Mouse (Mus musculus) right cerebral cortex, postnatal 36 days (tissue): ENCODE results near the gene Fam129b.
"Not testable (repeated sequence)": the region's sequence is repeated elsewhere in the genome, so short reads cannot be mapped to it uniquely, and the experiment has no call there.

ENCODE experiments used
- DNase-seq, 2 experiments: peaks; one replicate each; pipeline ENCODE4 v3.0.0; 2022; ENCODE audit warnings: low spot score in 2 of 2, mixed read lengths in 1 of 2

Gene Fam129b

DNA sequence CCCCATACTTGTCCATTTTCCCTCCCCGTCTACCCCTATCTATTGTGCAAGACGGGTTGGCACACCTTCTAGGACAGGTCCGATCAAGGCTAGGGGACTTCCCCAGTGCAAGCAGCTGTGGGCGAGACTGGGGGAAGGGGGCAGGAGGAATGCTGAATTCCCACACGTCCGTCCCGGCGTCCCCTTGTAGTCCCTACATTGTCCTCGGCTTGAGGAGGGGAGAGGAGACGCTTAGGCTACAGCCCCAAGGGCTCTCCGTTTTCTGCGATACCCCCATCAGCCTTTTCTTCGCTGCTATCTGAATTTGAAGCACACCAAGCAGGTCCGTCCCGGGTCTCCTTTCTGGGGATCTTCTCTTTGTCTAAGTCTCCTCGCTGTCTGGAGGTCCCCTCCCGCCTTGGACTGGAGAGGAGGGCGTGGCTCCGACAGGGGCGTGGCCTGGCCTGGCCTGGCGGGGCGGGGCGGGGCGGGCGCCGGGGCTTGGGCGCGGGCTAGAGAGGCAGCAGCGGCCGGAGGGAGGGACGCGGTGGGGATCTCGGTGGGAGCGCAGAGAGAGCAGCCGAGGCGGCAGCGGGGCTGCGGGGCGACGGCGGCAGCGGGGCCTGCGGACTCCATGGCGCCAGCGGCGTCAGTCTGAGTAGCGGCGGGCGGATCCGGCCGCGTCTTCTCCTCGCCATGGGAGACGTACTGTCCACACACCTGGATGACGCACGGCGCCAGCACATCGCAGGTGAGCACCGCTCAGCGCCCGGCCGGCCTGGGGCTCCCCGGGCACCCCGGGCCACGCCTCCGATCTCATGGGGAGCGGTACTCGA lies at the start of gene Fam129b:
Gene Fam129b, plus strand, starts transcription at position 440 of the 815 bp plus-strand sequence.
- peak in 1 of 2 experiments; percentile 44 for DNase-seq

DNA sequence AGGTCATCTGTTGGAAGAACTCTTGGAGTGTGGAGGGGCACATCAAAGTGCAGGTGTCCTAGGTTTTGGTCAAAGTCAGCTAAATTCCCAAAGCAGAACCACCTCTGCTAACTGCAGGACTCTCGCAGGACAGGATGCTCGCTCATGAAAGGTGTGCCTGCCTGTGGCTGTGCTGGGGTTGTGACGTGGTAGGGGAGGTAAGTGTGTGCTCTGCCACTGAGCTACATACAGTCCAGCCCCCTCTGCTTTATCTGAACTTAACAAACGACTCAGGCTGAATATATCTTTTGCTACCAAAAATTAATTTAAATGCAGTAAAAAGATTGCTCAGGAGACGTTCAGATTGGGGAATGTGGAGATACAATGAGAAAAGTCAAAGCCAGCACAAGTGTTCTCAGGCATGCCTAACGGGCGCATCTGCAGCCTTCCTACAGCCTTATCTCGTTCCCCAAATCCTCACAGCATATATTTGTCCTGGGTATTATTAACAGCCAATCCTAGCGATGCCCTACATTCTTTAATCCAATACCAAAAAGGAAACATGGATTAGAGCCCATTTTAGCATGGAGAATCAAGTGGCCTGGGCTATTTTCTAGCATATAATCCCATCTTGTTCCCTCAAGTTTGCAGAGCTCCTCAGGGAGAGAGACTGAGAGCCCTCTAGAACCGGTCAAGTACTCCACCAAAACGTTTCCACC lies 46.8 kb upstream of the Fam129b start:
- no peak for DNase-seq

DNA sequence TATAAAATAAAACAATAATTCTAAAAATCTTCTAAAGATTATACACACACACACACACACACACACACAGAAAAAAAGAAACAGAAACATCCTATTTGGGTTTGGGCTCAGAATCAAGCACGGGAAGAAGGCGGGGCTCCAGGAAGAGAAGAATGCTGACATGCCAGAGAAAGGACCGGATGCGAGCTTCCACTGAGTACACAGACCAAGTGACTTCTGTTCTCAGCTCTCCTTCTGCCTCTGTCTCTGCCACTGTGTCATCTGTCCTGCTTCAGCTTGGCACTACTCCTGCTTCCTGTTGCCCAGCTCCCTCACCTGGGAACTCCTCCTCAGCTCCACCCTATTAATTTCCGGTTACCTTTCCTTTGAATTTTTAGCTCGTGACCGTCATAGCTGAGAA lies 41.4 kb upstream of the Fam129b start:
- DNase-seq, result no peak

DNA sequence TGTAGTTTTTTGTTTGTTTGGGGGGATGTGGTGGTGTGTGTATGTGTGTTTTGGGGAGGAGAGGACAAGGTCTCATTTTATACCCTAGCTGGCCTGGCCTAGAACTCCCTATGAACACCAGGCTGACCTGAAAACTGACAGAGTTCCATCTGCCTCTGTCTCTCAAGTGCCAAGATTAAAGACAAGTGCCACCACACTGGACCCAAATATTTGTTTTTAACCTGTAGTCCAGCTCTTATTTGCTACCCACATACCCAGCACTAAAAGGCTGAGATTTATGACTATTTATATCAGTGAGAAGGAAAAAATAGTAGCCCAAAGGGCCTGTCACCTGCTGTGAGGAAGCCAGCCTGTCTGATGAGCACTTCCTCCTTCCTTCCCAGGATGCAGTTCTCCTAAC lies 40.3 kb upstream of the Fam129b start:
- DNase-seq, result no peak

DNA sequence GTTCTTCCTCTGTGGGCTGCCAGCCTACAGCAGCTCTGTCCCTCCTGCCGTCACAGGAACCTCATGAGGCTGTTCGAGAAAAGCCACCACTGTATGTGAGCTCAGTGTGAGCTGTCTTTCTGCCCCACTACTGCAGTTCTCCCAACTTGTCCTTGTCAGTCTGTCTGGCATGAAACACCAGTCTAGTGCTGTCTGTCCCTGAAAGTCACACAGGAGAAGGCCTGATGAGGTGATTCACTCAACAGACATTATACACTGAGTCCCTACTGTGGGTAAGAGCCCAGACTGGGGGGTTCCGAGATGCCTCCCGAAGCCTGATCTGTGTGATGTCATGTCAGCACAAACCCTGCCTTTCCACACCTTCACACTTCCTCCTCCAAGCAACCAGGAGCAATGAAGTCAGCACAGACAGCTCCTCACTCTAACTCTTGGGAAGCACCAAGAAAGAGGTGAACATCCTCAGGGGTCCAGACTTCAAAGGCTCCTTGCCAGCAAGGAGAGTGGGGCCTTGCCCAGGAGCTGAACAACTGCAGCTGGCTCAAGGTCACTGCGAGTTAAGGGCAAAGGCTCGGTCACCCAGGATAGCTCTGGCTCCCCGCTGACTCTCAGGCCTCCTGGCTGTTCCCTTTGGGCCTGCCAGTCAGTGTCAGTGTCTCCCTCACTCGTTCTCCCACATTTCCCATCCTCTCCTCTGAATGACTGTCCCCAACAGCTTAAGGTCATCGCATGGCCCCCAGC lies 37.6 kb upstream of the Fam129b start:
- no peak for DNase-seq

DNA sequence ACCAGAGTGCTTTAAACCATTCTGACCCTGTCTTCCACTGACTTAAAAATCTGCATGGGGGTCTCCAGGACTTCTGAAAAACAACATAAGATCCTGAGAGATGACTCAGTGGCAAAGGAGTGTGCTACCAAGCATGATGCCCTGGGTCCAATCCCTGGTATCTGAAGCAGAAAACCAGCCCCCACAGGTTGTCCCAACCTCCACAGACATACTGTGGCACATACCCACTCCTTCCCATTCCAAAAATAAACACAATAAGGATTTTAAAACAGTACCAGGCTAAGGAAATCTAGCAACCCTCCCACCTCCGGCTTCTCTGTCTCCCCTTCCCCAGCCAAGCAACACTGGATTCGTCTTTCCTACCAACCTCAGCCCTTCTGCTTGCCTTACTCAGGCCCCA lies 36.7 kb upstream of the Fam129b start:
- DNase-seq, result no peak

DNA sequence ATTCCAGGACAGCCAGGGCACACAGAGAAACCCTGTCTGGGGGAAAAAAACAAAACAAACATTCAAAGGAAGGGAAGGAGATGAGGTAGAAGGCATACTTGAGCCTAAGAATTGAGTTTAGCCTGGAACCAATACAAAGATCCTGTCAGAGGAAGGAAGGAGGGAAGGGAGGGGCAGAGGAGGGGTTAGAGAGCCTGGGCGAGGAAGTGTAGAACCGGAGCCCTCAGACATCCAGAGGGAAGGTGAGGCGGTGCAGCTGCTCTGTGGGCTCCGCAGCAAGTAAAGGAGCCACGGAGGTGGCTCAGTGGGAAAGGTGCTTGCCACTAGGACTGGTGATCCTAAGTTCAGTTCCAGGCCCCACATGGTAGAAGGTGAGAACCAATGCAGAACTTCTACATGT lies 34.8 kb upstream of the Fam129b start:
- no peak for DNase-seq

DNA sequence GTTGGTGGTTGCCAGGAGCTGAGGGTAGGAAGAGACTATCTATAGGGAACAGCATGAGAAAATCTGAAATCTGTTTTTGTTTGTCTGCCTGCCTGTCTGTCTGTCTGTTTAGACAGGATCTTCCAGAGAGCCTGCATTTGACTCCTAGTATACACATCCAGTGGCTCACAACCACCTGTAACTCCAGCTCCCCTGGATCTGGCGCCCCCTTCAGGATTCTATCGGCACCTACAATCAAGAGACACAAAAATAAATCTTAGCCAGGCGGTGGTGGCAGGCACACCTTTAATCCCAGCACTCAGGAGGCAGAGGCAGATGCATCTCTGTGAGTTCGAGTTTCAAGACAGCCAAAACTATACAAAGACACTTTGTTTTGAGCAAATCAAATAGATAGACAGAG lies 33.4 kb upstream of the Fam129b start:
- no peak for DNase-seq

DNA sequence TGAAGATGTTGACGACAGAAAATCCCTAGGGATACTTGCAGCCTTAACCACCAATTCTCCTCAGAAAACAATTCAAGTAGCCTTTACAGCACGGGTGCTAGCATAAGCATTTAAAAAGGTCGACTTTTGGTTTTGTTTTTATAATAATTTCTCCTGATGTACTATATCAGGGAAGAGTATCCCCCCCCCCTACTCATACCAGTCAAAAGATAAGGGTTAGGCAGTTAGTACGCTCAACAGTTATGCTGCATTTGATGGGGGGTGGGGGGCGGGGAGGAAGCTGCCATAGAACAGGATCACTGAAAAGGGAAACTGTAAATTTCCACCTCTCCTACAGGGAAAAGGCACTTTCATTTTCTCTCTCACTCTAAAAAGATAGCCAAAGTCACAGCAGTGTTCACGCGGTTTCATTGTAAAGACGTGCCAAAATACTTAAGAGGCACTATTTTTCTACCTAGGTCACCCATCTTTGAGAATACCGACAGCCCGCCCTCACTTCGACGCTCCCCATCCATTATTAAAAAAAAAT lies 30.3 kb upstream of the Fam129b start:
- no peak for DNase-seq

DNA sequence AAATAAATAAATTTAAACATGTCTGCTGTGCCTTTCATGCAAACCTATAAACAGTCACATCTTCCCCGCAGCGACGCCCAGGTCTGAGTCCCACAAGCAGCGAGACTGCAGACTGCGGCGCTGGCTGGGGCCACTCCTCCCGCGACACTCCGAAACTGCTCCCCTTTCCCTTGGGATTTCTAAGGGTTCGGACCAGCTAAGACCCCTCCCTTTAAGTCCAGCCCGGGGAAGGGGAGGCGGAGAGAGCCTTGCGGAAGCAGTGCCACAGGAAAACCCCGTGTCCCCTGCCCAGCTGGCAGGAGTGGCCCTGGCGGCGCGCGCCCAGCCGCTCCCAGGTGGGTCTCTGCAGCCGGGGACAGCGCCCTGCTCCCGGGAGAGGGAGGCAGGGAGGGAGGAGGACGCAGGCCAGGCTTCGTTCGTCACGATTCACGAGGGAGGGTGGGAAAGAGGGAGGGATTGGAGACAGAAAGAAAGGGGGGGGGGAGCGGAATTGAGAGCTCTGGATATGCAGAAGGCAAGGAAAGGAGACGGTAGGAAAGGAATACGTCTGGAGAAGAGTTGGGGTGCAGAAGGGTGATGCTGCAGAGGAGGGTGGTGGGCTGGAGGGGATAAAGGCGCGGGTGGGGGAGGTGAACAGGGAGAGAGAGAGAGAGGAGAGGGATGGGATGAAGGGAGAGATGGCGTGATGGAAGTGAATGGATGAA lies 29.7 kb upstream of the Fam129b start:
- DNase-seq, result peak; percentile 60 to 69

DNA sequence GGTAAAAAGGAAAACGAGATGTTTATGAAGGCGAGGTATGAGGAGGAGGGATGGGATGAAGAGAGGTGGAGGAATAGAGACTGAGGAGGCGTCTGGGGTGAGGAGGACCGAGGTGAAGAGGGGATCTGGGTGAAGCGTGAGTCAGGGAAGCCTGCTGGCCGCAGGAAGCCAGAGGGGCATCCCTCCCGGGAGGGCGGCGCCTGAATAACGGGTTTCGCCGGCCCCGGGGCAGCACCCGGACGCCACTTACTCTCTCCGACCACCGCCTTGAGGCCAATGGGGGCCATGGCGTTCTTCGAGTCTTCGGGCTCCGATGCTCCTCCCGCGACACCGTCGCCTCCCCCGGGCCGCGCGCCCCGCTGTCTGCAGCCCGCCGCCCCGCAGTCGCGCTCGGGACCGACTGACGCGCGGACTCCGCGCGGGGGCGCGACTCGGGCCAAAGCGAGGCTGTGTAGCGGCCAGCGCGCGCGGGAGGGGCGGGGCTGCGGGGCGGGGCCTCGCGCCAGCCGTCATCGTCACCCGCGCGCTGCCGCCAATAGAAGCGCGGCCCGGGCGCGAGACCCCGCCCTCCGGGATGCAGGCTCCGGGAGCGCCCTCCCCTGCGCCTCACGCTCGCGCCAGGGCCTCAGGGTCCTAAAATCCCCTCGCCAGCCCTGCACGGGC lies 29.0 kb upstream of the Fam129b start, which contains the start of gene Stxbp1:
Gene Stxbp1, minus strand, starts transcription at position 441 of the 663 bp plus-strand sequence.
- peak; percentile 85 to 88 for DNase-seq

DNA sequence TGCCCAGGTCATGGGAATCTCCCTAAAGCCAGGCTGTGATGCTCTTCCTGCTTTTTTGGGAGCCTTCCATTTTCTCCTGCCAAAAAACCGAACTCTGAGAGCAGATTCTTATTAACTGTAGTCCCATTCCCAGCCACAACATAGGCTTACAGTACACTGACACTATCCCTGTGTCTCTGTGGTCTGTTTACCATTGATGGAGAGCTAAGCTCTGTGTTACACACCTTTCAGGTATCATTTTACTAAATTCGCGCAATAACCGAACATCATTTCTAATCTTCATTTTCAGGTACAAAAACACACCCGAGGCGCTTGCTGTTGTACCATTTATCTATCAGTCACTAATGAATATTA lies 28.5 kb upstream of the Fam129b start:
- DNase-seq, result no peak

DNA sequence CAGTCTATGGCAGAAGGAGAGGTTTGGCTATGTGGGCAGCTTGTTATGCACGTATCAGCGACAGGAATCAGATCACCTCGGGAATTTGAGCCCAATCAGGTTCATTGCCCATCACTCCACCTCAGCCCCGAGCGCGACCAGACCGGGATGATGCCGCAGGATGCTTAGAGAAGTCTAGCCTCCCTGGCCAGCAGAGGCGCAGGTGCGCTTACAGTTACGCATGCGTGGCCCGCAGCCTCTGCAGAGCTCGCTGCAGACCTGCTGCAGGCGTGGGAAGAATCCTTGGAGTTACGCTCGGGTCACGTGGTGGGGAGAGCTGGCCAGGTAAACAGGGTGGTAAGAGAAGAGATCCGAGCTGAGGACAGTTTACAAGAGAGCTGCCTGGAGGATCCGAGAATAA lies 23.8 kb upstream of the Fam129b start:
- peak; percentile 78 for DNase-seq

DNA sequence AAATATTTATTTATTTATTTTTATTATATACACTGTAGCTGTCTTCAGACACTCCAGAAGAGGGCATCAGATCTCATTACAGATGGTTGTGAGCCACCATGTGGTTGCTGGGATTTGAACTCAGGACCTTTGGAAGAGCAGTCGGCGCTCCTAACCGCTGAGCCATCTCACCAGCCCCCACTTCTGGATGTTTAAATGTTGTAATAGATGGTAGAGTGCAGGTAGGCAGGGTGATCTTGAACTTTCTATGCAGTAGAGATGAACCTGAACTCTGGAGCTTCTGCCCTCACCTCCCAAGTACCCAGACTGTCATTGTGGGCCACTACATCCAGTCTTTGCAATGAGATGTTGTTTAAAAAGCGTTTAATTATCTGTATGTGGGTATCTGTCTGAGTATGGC lies 22.2 kb upstream of the Fam129b start:
- DNase-seq, result not testable (repeated sequence)

DNA sequence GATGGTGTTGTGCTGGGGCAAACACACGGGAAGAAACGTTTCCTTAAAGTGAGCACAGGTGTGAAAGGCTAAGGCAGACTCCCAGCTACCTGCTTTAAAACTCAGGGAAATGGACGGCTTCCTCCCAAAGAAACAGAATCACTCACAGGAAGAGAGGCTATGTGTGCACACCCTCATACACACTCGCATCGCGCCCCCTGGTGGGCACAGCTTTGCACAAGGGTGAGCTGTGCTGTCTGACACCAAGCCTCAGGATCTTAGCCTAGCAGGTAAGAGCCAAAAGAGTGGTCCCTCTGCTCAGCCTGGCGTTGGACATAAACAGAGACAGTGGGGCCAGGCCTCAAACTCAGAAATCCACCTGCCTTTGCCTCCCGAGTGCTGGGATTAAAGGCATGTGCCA lies 21.7 kb upstream of the Fam129b start:
- peak; percentile 82 to 85 for DNase-seq

DNA sequence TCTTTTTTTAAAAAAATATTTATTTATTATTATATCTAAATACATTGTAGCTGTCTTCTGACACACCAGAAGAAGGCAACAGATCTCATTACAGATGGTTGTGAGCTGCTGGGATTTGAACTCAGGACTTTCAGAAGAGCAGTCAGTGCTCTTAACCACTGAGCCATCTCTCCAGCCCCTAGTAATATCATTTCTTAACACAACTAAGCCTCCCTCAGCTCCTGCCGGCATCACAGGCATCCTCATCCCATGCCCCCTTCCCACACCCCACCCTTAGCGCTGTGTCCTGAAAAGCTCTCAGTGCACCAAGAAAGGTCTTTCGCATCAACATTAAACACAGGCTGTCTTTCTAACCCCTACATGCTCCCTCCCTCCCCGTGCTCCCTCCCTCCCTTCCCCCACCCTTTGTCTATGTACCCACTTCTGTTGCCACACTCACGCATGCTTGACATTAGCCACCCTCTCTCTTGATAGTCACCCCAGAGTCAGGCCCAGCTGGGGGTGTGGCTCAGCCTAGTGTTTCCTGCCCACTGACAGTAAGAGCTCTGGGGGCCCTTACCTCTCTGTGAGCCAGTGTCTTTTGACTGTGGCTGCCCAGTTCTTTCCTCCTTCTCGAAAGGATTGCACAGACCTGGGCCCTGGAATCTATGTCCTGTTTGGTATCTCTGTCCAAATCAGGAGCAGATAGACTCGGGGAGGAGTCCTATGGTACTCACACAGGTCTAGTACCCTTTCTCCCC lies 20.7 kb upstream of the Fam129b start:
- DNase-seq, result no peak

DNA sequence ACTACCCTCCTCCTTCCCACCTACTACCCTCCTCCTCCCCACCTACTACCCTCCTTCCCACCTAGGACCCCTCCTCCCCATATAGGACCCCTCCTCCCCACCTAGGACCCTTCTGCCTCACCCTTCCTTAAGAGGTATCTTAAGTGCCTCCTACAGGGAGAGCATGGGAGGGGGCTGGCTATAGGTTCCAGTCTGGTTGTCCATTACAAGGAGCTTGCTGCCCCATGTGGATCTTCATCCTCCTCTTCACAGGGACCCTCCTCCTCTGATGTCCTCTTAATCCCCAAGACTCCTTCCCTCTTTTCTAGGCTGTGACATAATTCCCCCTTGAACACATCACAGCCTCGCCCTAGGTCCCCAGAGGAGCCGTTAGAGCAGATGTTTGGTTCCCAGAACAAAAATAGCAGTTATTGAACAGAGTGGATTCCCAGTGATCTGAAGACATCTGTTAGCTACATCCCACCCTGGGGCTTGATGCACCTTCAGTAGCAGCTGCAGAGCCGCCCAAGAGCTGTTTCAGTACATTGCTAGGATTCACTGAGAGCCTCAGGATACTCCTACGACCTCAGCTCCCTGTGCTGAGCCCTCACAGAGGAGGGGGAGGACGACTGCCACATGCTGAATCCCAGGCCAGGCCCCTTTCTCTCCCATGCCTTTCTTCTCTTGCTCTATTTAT lies 20.0 kb upstream of the Fam129b start:
- no peak for DNase-seq

DNA sequence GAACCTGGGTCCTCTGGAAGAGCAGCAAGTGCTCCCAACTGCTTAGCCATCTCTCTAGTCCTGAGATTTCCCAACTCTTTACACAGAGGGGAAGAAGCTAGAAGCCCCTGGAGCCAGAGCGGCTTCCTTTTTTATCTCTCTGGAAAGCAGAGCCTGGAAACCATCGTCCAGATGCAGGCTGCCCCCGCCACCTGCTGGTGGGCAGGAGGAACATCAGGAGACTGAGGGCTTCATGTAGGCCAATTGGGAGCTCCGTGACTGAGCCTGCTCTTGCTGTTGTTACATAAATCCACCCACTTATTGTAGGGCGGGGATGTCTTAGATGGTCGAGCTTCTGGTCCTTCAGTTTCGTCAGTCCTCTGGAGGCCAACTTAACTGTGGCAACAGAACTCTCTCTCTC lies 18.3 kb upstream of the Fam129b start:
- peak in 1 of 2 experiments; percentile 74 for DNase-seq

DNA sequence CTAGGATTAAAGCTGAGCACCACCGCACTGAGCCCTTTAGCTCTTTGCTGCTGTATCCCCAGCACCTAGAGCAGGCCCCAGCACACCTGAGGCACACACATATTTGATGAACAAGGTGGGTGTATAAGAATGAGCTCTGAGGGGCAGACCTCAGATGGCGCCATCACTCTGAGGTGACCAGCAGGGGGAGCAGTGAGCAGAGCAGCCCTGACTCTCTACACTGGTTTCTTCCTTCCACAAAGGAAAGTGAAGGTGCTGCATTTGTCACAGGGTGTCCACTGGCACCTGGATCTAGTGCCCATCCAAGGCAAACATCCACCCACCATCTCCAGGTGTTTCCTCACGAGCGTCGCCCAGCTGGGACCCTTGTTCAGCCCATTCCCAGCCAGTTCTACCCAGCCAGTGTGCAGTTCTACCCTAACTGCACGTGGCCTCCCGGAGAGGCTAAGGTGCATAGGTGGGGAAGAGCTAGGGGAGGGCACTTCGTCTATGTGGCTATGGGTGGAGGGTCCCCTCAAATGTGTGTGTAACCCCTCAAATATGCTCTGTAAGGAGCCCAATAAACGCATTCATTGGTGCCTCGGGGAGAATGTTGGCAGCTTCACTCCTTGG lies 16.8 kb upstream of the Fam129b start:
- DNase-seq, result no peak
